8 mouse cellular contexts compared by ENCODE assay signal in genomic region chr12:86242563-86242962, GRCm38 (mm10). TPM values are rescaled to one million over a fixed set of nuclear protein-coding genes. Genes with fewer than 3 reads are reported as not detected.
DNase-seq lines count a peak whose midpoint lies in the region; ATAC-seq lines count a peak whose summit lies in the region.

No protein-coding gene starts in this region.

- H3K27ac ChIP-seq in forebrain, embryonic 16.5 days (ENCODE audit: low read length) = no peak overlapping the region
- no peak overlapping the region for H3K27ac ChIP-seq in liver, embryonic 11.5 days (ENCODE audit: low read depth, low read length)

- peak; percentile 10 for DNase-seq in spleen, adult 12 weeks (ENCODE audit: low spot score)
- no peak for DNase-seq in spleen, postnatal 4 days (ENCODE audit: low spot score in 2 of 2)
- DNase-seq in liver, embryonic 11.5 days (ENCODE audit: low spot score) = no peak
- no peak for DNase-seq in ovary, postnatal 14 days (ENCODE audit: low spot score)
- DNase-seq in adrenal gland, postnatal 10 days = no peak
- no peak for DNase-seq in gastrocnemius, postnatal 36 days

- H3K27me3 ChIP-seq in forebrain, embryonic 16.5 days (replicated peaks; ENCODE audit: control insufficient read depth, insufficient read depth, low read length) = no peaks in the 10 kb centered on the region
- no peaks in the 10 kb centered on the region for H3K27me3 ChIP-seq in liver, embryonic 11.5 days (replicated peaks; ENCODE audit: control insufficient read depth, insufficient read depth, low read length)

- H3K4me1 ChIP-seq in forebrain, embryonic 16.5 days (replicated peaks; ENCODE audit: control insufficient read depth, insufficient read depth, low read length) = peaks cover 32% of the 10 kb centered on the region
- peaks cover 13% of the 10 kb centered on the region for H3K4me1 ChIP-seq in liver, embryonic 11.5 days (replicated peaks; ENCODE audit: control insufficient read depth, insufficient read depth, low read length)

- H3K4me3 ChIP-seq in forebrain, embryonic 16.5 days (replicated peaks; ENCODE audit: low read length) = peak overlapping the region; percentile 91
- peak overlapping the region; percentile 80 for H3K4me3 ChIP-seq in liver, embryonic 11.5 days (ENCODE audit: low read depth, low read length)

- no peak for ATAC-seq in forebrain, embryonic 16.5 days
- ATAC-seq in liver, embryonic 11.5 days (replicated peaks; ENCODE audit: low FRiP score) = no peak
- ATAC-seq in monocyte, adult 5-6 weeks (replicated peaks; ENCODE audit: insufficient number of reproducible peaks, low FRiP score, low TSS enrichment, poor library complexity, severe bottlenecking) = peak; percentile 59

- H3K9me3 ChIP-seq in forebrain, embryonic 16.5 days (ENCODE audit: control insufficient read depth, low read length) = no peaks in the 10 kb centered on the region
- no peaks in the 10 kb centered on the region for H3K9me3 ChIP-seq in liver, embryonic 11.5 days (ENCODE audit: control insufficient read depth, low read length)

- H3K36me3 ChIP-seq in forebrain, embryonic 16.5 days (ENCODE audit: control insufficient read depth, insufficient read depth) = peaks cover 8% of the 10 kb centered on the region
- 0 out of 2 replicates have a peak, but pooled peaks cover 6% of the 10 kb centered on the region for H3K36me3 ChIP-seq in liver, embryonic 11.5 days (ENCODE audit: control insufficient read depth, insufficient read depth, low read length)

- 22% methylated on average over 7 of the region's 7 CpGs for WGBS in forebrain, embryonic 16.5 days
- 11% methylated on average over 7 of the region's 7 CpGs for WGBS in liver, embryonic 11.5 days

- intact Hi-C loops in gastrocnemius, postnatal 36 days (cut with DNase I) = no loop called here

- peak overlapping the region; percentile 91 for H3K9ac ChIP-seq in forebrain, embryonic 16.5 days (replicated peaks; ENCODE audit: low read depth, low read length)
- peak overlapping the region; percentile 83 for H3K9ac ChIP-seq in liver, embryonic 11.5 days (ENCODE audit: low read depth, low read length)

- H3K4me2 ChIP-seq in forebrain, embryonic 16.5 days (ENCODE audit: low read length) = peak overlapping the region; percentile 95
- peak overlapping the region; percentile 71 for H3K4me2 ChIP-seq in liver, embryonic 11.5 days

RNA-seq across cellular contexts. Expression of gene Gpatch2l, which starts 0.9 kb away (rescaled TPM):
- 35.5 and 35.6 TPM in 2 replicates for polyA plus RNA-seq in forebrain, embryonic 16.5 days (2015; fragmentation: Nextera tagmentation; extraction: Ambion mirVana)
- polyA plus RNA-seq in liver, embryonic 11.5 days (2014; fragmentation: Nextera tagmentation; extraction: Ambion mirVana) = 12.7 and 14.5 TPM in 2 replicates
- 63.6 to 98.5 TPM (median 88.6 TPM) in 3 replicates for total RNA-seq in monocyte, adult 5-6 weeks (2017)
- total RNA-seq in adrenal gland, postnatal 10 days (2021) = 10 to 100 TPM; 21.8 to 23.1 TPM
- 10 to 100 TPM; 11.9 TPM for total RNA-seq in gastrocnemius, postnatal 36 days (2021)
